Mouse (Mus musculus) intestine, postnatal 0 days (tissue): ENCODE measurements around the gene Ccdc80. TPM values are rescaled to one million over a fixed set of nuclear protein-coding genes. Genes with fewer than 3 reads are reported as not detected.

Experiments
- ATAC-seq: fragments of 200-750 bp; cut with Nextera tagmentation; 2 replicates; pipeline ENCODE4 v1.8.0; 2017; ENCODE audit warnings: mild to moderate bottlenecking, moderate TSS enrichment, moderate library complexity
- H3K27ac ChIP-seq: fragments of 300-500 bp; sonication (generic); 2 replicates; pipeline ENCODE4 v1.5.1; 2014; ENCODE audit warnings: mild to moderate bottlenecking, low read depth, low read length, moderate library complexity
- H3K27me3 ChIP-seq: fragments of 300-500 bp; sonication (generic); replicated peaks from 2 replicates; pipeline ENCODE4 v1.6.1; 2014; ENCODE audit warnings: low read length, mixed read lengths; ENCODE audit not compliant: control insufficient read depth, insufficient read depth
- H3K36me3 ChIP-seq: fragments of 300-500 bp; sonication (generic); 2 replicates; pipeline ENCODE4 v1.6.1; 2014; ENCODE audit warnings: mild to moderate bottlenecking, moderate library complexity; ENCODE audit not compliant: control insufficient read depth, insufficient read depth
- H3K4me1 ChIP-seq: fragments of 300-500 bp; sonication (generic); replicated peaks from 2 replicates; pipeline ENCODE4 v1.6.1; 2014; ENCODE audit warnings: antibody characterized with exemption, low read length, mixed read lengths; ENCODE audit not compliant: control insufficient read depth, insufficient read depth
- H3K4me2 ChIP-seq: fragments of 300-500 bp; sonication (generic); replicated peaks from 2 replicates; pipeline ENCODE4 v1.6.1; 2014; ENCODE audit warnings: low read depth, mild to moderate bottlenecking, moderate library complexity
- H3K4me3 ChIP-seq: fragments of 300-500 bp; sonication (generic); 2 replicates; pipeline ENCODE4 v1.5.1; 2014; ENCODE audit warnings: low read depth, low read length
- H3K9ac ChIP-seq: fragments of 300-500 bp; sonication (generic); 2 replicates; pipeline ENCODE4 v1.6.1; 2014; ENCODE audit warnings: mild to moderate bottlenecking, low read depth, low read length
- H3K9me3 ChIP-seq: fragments of 300-500 bp; sonication (generic); 2 replicates; pipeline ENCODE4 v1.6.1; 2016; ENCODE audit warnings: mixed run types; ENCODE audit not compliant: control insufficient read depth
- CTCF ChIP-seq: sonication (generic); IDR thresholded peaks from 2 replicates; pipeline ENCODE4 v1.5.1; 2016; ENCODE audit warnings: low read depth, mild to moderate bottlenecking, control low read depth, antibody characterized with exemption, moderate library complexity
- WGBS: fragments of 180-500 bp; shearing (Covaris S2); extraction: QIAGEN DNeasy Blood & Tissue Kit; methylation state at CpG from one replicate; pipeline ENCODE4 v1.1.7; 2014; 5-methylcytosine and 5-hydroxymethylcytosine counted together
- polyA plus RNA-seq: library from polyadenylated mRNA; unstranded; fragments of >200 nt; fragmentation: Nextera tagmentation; extraction: Ambion mirVana; gene quantifications from 2 replicates; pipeline ENCODE4 v1.2.1, GENCODE M21; 2015

The Ccdc80 gene
- polyA plus RNA-seq, 1 experiment from 2014 or later, result 37.2 TPM

GRCm38 (mm10) chr16:45095030-45095429 lies 1.8 kb downstream of the Ccdc80 start:
- Histone ChIP-seq H3K9me3 (no peaks in the 10 kb centered on the region), H3K4me3 (no peak overlapping the region), H3K27me3 (no peaks in the 10 kb centered on the region), H3K9ac (no peak overlapping the region), H3K36me3 (no peaks in the 10 kb centered on the region), H3K27ac (no peak overlapping the region), H3K4me1 (no peaks in the 10 kb centered on the region), H3K4me2 (peak overlapping the region; percentile 57; the same call in 1 of the 2 replicates)
- 84% methylated on average over 13 of the region's 13 CpGs for WGBS
- TF ChIP-seq CTCF, result no peak
- ATAC-seq, result no peak

GRCm38 (mm10) chr16:45095561-45096482 lies 2.6 kb downstream of the Ccdc80 start:
- 89% methylated on average over 26 of the region's 26 CpGs for WGBS
- Histone ChIP-seq H3K27ac (no peak overlapping the region), H3K4me1 (no peaks in the 10 kb centered on the region), H3K9me3 (no peaks in the 10 kb centered on the region), H3K27me3 (no peaks in the 10 kb centered on the region), H3K4me3 (no peak overlapping the region), H3K36me3 (no peaks in the 10 kb centered on the region), H3K9ac (no peak overlapping the region), H3K4me2 (no peak overlapping the region)
- TF ChIP-seq CTCF, result no peak
- no peak for ATAC-seq

GRCm38 (mm10) chr16:45097467-45097866 lies 4.3 kb downstream of the Ccdc80 start:
- no peak for TF ChIP-seq CTCF
- no peak overlapping the region for H3K27ac ChIP-seq
- 92% methylated on average over 2 of the region's 2 CpGs for WGBS
- no peak overlapping the region for H3K4me3 ChIP-seq
- H3K27me3 ChIP-seq, result no peaks in the 10 kb centered on the region
- H3K4me1 ChIP-seq, result no peaks in the 10 kb centered on the region
- ATAC-seq, result no peak
- H3K9ac ChIP-seq, result no peak overlapping the region
- no peaks in the 10 kb centered on the region for H3K9me3 ChIP-seq
- no peak overlapping the region for H3K4me2 ChIP-seq
- no peaks in the 10 kb centered on the region for H3K36me3 ChIP-seq

- Histone ChIP-seq H3K27ac (no peak overlapping the region), H3K36me3 (no peaks in the 10 kb centered on the region), H3K9ac (no peak overlapping the region), H3K27me3 (no peaks in the 10 kb centered on the region), H3K9me3 (no peaks in the 10 kb centered on the region), H3K4me2 (peak overlapping the region; percentile 38; the same call in 1 of the 2 replicates), H3K4me3 (no peak overlapping the region), H3K4me1 (no peaks in the 10 kb centered on the region)
- WGBS, result 50% methylated on average over 10 of the region's 10 CpGs
- no peak for TF ChIP-seq CTCF
- no peak for ATAC-seq
Observed at GRCm38 (mm10) chr16:45098186-45098885, 5.1 kb downstream of the Ccdc80 start.

- H3K9ac ChIP-seq, result no peak overlapping the region
- 73% methylated on average over 6 of the region's 6 CpGs for WGBS
- H3K4me2 ChIP-seq, result peak overlapping the region; percentile 38; the same call in 1 of the 2 replicates
- H3K4me3 ChIP-seq, result no peak overlapping the region
- H3K36me3 ChIP-seq, result no peaks in the 10 kb centered on the region
- no peak for ATAC-seq
- H3K27me3 ChIP-seq, result no peaks in the 10 kb centered on the region
- H3K4me1 ChIP-seq, result no peaks in the 10 kb centered on the region
- no peak overlapping the region for H3K27ac ChIP-seq
- no peaks in the 10 kb centered on the region for H3K9me3 ChIP-seq
- no peak for TF ChIP-seq CTCF
Observed at GRCm38 (mm10) chr16:45098886-45099210, 5.6 kb downstream of the Ccdc80 start.

- no peaks in the 10 kb centered on the region for H3K9me3 ChIP-seq
- no peak overlapping the region for H3K9ac ChIP-seq
- no peak overlapping the region for H3K4me3 ChIP-seq
- H3K4me2 ChIP-seq, result no peak overlapping the region
- no peaks in the 10 kb centered on the region for H3K27me3 ChIP-seq
- no peak for ATAC-seq
- WGBS, result 71% methylated on average over 3 of the region's 3 CpGs
- H3K36me3 ChIP-seq, result no peaks in the 10 kb centered on the region
- no peak for TF ChIP-seq CTCF
- H3K4me1 ChIP-seq, result no peaks in the 10 kb centered on the region
- H3K27ac ChIP-seq, result no peak overlapping the region
Observed at GRCm38 (mm10) chr16:45100892-45101291, 7.7 kb downstream of the Ccdc80 start.
